Mouse (Mus musculus) small intestine, adult 2 months (tissue): ENCODE measurements at regions not wholly inside any gene's neighbourhood (a gene's known extent, or its start where the extent isn't known, plus 50 kb on each side); places are given as distances from the start of the nearest gene placed in this dataset.

ENCODE experiments used
- H3K27ac ChIP-seq: fragments of 200-500 bp; 2 replicates; pipeline ENCODE4 v1.5.1; 2012; ENCODE audit warnings: low read depth, low read length, control low read depth, inconsistent platforms; ENCODE audit not compliant: insufficient read depth
- H3K27me3 ChIP-seq: fragments of 200-500 bp; 2 replicates; pipeline ENCODE4 v1.6.1; 2012; ENCODE audit warnings: mild to moderate bottlenecking, moderate library complexity, low read length, inconsistent platforms; ENCODE audit not compliant: control insufficient read depth, insufficient read depth
- H3K36me3 ChIP-seq: fragments of 200-500 bp; 2 replicates; pipeline ENCODE4 v1.6.1; 2012; ENCODE audit warnings: mild to moderate bottlenecking, low read length, control low read depth, inconsistent platforms; ENCODE audit not compliant: control insufficient read depth, insufficient read depth
- H3K4me1 ChIP-seq: fragments of 200-500 bp; 2 replicates; pipeline ENCODE4 v1.6.1; 2012; ENCODE audit warnings: low read length, inconsistent platforms, mixed read lengths; ENCODE audit not compliant: control insufficient read depth, insufficient read depth, insufficient read length
- H3K4me3 ChIP-seq: fragments of 200-500 bp; 2 replicates; pipeline ENCODE4 v1.5.1; 2012; ENCODE audit warnings: low read depth, mild to moderate bottlenecking, control low read depth, inconsistent platforms, low read length, moderate library complexity
- CTCF ChIP-seq: fragments of 200-500 bp; IDR thresholded peaks from 2 replicates; pipeline ENCODE4 v1.5.1; 2012; ENCODE audit warnings: low read depth, mild to moderate bottlenecking, control low read depth, inconsistent platforms, low read length, moderate library complexity, mixed read lengths; ENCODE audit not compliant: insufficient replicate concordance, insufficient read length; ENCODE audit errors: extremely low read depth
- POLR2A ChIP-seq: fragments of 200-500 bp; IDR thresholded peaks from 2 replicates; pipeline ENCODE4 v1.6.1; 2012; ENCODE audit warnings: low read depth, mild to moderate bottlenecking, control low read depth, inconsistent platforms, low read length, moderate library complexity
- WGBS: fragments of 180-500 bp; shearing (Covaris S2); methylation state at CpG from one replicate; pipeline ENCODE4 v1.1.7; 2018; 5-methylcytosine and 5-hydroxymethylcytosine counted together

- Histone ChIP-seq H3K27me3 (no peaks in the 10 kb centered on the region), H3K4me1 (no peaks in the 10 kb centered on the region), H3K27ac (no peak overlapping the region), H3K4me3 (no peak overlapping the region), H3K36me3 (no peaks in the 10 kb centered on the region)
- WGBS: 71% methylated on average over 13 of the region's 13 CpGs
- TF ChIP-seq CTCF (no peak), POLR2A (no peak)
Measured at GRCm38 (mm10) chr17:68158172-68158651, 115.4 kb upstream of the L3mbtl4 start.

GRCm38 (mm10) chr17:68161107-68161506, 112.5 kb upstream of the L3mbtl4 start:
- no peak for TF ChIP-seq POLR2A
- TF ChIP-seq CTCF: no peak

GRCm38 (mm10) chr17:68163545-68163944, 110.1 kb upstream of the L3mbtl4 start:
- TF ChIP-seq POLR2A: no peak

More at GRCm38 (mm10) chr17:68161107-68161506, 112.5 kb upstream of the L3mbtl4 start:
- Histone ChIP-seq H3K4me1 (no peaks in the 10 kb centered on the region), H3K27me3 (no peaks in the 10 kb centered on the region), H3K36me3 (no peaks in the 10 kb centered on the region), H3K4me3 (no peak overlapping the region), H3K27ac (no peak overlapping the region)
- 61% methylated on average over 2 of the region's 2 CpGs for WGBS

GRCm38 (mm10) chr17:68164666-68165065, 108.9 kb upstream of the L3mbtl4 start:
- TF ChIP-seq POLR2A (no peak), CTCF (no peak)
- no peaks in the 10 kb centered on the region for H3K36me3 ChIP-seq
- WGBS: 70% methylated on average over 2 of the region's 2 CpGs
- H3K27me3 ChIP-seq: no peaks in the 10 kb centered on the region
- H3K27ac ChIP-seq: no peak overlapping the region
- no peak overlapping the region for H3K4me3 ChIP-seq
- no peaks in the 10 kb centered on the region for H3K4me1 ChIP-seq

More at GRCm38 (mm10) chr17:68163545-68163944, 110.1 kb upstream of the L3mbtl4 start:
- WGBS: 72% methylated on average over 4 of the region's 4 CpGs
- H3K27ac ChIP-seq: no peak overlapping the region
- H3K4me3 ChIP-seq: no peak overlapping the region
- no peaks in the 10 kb centered on the region for H3K36me3 ChIP-seq
- H3K4me1 ChIP-seq: no peaks in the 10 kb centered on the region
- no peaks in the 10 kb centered on the region for H3K27me3 ChIP-seq

- H3K4me3 ChIP-seq: no peak overlapping the region
- no peak for TF ChIP-seq CTCF
- TF ChIP-seq POLR2A: no peak
- no peaks in the 10 kb centered on the region for H3K4me1 ChIP-seq
- 38% methylated on average over 15 of the region's 15 CpGs for WGBS
- H3K27ac ChIP-seq: no peak overlapping the region
- H3K27me3 ChIP-seq: no peaks in the 10 kb centered on the region
- H3K36me3 ChIP-seq: no peaks in the 10 kb centered on the region
Measured at GRCm38 (mm10) chr17:68165171-68165825, 108.3 kb upstream of the L3mbtl4 start.

GRCm38 (mm10) chr17:68166397-68166796, 107.2 kb upstream of the L3mbtl4 start:
- no peaks in the 10 kb centered on the region for H3K27me3 ChIP-seq
- 67% methylated on average over 4 of the region's 4 CpGs for WGBS
- TF ChIP-seq CTCF (no peak), POLR2A (no peak)
- H3K4me1 ChIP-seq: no peaks in the 10 kb centered on the region
- no peak overlapping the region for H3K4me3 ChIP-seq
- no peak overlapping the region for H3K27ac ChIP-seq
- no peaks in the 10 kb centered on the region for H3K36me3 ChIP-seq

GRCm38 (mm10) chr17:68172838-68173237, 100.8 kb upstream of the L3mbtl4 start:
- no peaks in the 10 kb centered on the region for H3K27me3 ChIP-seq
- 77% methylated on average over 7 of the region's 7 CpGs for WGBS
- H3K4me1 ChIP-seq: no peaks in the 10 kb centered on the region
- H3K36me3 ChIP-seq: no peaks in the 10 kb centered on the region
- H3K4me3 ChIP-seq: no peak overlapping the region
- no peak overlapping the region for H3K27ac ChIP-seq
- TF ChIP-seq POLR2A: no peak
- no peak for TF ChIP-seq CTCF
